Mouse (Mus musculus) frontal cortex, postnatal 25 days (tissue): Measurements from ENCODE around the gene Hes2.

Experiments
- DNase-seq, 2 experiments: peaks; one replicate each; pipeline ENCODE4 v3.0.0; 2022; ENCODE audit warnings: low spot score in 2 of 2

Gene Hes2

DNA sequence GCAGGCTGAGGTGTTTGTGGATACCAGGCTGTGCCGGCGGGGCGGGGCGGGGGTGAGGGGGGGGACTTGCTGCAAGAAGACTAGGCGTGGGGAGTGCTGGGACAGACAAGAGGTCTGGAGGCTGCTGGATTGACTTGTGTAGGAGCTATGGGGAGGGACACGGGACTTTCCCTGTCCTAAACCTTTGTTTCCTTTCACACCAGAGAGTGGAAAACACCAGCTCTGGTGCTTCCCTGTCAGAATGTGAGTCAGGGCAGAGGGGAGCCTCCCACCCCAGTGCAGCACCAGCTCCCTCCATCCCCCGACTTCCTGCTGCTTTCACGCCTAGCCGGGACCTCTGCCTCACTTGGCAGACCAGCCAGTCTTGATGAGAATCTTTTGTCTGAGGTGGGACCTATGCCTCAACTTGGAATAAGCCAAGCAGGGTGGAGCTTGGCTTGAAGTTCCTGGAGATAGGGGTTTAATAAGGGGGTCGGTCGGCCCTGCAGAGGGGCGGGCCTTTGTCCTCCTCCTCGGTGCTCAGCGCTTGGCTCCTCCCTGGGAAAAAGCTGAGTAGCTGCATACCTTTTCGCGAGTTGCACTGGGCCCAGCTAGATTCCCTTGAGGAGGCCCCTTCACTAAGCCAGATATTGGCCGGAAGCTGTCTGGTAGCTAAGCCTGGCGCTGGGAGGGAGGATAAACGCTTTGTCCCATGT lies 27.0 kb downstream of the Hes2 start:
- no peak for DNase-seq

DNA sequence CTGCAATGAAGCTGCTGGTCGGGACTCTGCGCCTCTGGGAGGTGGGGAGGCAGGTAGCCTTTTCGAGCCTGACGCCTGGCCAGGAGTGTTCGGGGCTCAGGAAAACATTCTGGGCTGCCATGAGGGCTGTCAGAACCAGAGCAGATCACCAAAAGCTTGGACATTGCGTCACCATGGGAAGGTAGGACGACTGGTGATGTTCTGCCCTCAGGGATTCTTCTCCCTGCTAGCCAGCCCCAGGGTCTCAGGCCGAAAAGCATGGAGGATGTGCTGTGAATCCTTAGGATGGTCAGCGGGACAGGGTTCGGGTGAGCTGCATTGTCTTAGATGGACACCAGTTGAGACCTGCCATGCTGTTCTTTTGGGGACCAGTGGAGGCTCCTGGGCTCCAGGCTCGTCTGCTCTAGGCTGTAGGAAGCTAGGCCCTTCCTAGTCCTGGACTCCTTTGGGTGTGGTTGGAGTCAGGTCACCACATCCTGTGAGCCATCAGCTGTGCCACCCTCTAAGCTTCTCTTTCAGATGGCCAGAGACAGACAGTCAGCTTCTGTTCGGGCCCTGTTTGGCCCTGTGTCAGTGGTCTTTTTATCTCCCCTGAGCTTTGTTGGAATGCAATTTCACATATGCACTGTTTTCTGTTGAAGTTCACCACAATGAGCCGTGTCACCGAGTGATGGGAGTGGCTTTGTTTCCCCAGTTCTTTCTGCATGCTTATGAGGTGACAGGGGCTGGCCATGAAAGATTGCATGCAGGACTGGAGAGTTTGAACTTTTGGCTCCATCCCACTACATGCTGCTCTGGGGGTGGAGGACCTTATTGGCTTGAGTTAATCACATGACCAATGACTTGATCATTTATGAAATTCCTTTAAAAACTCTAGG lies 27.8 kb downstream of the Hes2 start:
- DNase-seq, result no peak

DNA sequence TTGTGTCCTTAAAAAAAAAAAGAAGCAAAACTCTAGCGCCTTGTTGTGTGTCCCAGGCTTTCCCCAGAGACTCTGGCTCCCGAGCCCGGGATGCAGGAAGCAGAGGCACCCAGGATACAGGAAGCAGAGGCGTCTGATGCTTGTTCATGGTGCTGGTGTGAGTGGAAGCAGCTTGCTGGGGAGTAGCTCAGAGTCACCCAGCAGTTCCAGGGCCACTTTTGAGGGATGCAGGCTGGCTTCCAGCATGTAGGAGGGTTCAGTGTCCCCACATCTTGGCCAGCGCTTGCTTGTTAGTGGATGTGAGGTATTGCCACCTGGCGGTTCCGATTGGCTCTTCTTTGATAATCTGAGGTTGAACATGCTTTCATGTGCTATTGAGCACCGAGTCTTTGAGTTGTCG lies 28.5 kb downstream of the Hes2 start:
- DNase-seq, result no peak

DNA sequence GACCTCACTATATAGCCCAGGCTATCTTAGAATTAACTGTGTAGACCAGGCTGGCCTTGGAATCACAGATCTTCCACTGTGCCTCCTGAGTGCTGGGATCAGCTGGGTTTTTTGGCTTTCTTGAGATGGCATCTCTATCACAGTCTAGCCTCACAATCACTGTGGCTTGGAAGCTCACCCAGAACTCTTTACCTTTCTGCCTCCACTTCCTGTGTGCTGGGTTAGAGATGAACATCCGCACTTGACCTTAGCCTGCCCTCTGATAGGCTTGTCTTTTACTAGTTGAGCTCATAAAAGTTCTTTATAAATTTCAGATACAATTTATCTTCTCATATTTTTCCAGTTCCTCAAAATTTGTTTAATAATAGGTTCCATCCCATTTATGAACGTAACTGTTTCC lies 30.0 kb downstream of the Hes2 start:
- DNase-seq, result no peak

DNA sequence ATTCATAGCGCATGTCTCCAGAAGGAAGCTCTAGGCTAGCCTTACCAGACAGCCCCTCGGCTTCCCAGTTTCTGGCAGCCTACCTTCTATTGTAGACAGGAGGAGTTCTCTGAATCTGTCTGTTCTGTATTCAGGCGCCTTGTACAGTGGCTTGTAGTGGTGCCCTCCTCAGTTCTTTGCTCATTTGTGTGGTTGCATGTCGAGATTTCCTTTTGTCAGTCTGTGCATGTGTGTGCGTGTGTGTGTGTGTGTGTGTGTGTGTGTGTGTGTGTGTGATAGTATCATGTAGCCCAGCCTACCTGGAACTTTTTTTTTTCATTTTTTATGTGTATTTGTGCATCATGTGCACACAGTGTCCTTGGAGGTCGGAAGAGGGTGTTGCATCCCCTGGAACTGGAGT lies 30.4 kb downstream of the Hes2 start:
- DNase-seq, result no peak

DNA sequence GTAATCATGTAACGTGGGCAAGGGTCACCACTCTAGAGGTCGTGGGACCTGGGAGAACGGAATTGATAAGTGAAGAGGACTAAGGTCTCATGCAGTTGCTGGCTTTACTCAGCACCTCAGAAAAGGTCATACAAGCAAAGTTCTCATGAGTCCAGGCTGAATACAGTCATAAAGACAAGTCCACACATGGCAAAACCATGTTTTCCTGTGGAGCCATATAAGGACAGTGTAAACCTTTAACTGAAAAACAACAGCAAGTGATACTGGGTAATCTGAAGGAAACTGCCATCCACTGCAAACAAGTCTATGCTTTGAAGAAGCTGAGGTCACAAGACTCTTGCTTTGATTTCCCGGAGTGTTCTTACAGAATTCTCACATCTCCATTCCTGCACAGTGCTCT lies 31.0 kb downstream of the Hes2 start:
- DNase-seq, result no peak

DNA sequence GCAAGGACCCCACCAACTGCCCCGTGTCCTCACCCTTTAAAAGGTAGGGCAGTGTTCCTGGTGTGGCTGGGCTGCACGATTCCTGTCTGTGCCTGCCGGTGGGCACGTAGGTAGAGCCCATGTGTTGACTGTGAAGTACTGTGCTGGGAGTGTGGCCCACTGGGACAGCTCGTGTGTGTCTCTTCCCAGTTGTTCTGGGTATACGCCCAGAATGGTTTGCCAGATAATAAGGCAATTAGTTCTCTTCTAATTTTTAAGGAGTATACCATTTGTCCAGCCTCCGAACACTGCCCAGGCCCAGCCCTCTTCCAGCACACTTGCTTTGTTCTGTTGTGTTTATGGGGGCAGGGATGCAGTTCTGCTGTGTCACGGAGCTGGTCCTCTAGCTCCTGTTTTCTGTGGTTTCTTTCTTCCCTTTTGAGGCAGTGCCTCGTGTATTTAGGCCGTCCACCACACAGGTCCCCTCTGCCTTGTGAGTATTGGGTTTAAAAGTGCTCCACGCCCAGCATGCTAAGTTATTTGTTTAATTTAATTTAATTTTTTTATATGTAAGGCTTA lies 31.5 kb downstream of the Hes2 start:
- no peak for DNase-seq

DNA sequence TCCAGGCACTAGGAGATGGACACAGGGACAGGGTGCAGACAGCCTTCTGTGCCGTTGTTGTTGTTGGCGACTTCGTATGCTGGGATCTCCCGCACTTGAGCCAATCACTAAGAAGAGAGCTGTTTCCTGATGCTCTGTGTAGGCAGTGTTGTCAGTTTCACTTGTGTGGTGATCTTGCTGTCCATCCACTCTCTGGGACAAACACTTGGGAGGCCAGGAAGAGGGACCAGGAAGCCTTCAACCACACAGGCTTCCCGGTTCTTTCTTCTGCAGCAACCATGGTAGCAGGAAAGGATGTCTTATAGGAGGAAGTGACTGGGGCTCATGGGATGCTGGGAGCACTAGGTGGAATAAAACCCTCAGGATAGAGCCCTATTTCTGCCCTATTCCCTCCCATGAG lies 32.0 kb downstream of the Hes2 start:
- no peak for DNase-seq

DNA sequence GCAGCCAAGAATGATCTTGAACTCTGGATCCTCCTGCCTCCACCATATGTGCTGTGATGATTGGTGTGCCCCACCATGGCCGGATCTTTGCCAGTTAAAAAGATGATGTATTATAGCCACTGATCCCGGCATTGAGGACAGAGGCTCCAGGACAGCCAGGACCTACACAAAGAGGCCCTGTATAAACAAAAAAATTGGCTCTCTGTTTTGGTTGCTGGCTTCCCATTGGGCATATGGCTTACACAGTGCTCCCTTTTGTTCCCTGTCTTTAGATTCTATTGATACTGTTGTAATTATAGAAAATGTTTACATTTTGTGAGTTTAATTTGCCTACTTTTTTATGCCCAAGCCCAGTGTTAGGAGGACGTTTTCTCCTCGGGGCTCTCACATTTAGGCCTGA lies 33.9 kb downstream of the Hes2 start:
- DNase-seq, result no peak

DNA sequence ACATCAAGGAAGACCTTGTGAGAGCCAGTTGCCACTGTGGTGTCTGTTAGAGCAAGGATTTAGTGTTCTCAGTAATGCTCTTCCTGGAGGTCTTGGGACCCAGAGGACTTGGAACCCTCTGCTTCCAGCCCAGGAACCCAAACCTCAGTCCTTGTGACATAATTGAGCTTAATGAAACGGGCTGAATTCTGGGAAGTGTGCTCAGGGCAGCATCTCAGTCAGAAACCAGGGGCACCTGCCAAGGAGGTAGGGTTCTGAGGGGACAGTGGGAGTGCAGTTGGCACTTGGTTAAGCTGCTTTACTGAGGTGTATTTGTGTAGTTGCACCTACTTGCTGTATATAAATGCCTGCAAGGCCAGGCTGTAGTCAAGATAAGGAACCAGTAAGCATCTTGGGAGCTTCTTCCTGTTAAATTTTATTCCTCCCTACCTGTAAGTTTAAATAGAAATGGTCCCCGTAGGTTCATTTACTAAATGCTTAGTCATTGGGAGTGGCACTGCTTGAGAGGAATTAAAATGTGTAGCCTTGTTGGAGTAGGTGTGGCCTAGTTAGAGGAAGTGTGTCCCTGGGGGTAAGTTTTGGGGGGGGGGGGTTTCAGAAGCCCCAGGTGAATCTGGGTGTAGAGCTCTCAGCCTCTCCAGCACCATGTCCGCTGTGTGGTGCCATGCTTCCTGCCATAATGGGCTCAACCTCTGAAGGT lies 36.0 kb downstream of the Hes2 start:
- DNase-seq, result no peak

DNA sequence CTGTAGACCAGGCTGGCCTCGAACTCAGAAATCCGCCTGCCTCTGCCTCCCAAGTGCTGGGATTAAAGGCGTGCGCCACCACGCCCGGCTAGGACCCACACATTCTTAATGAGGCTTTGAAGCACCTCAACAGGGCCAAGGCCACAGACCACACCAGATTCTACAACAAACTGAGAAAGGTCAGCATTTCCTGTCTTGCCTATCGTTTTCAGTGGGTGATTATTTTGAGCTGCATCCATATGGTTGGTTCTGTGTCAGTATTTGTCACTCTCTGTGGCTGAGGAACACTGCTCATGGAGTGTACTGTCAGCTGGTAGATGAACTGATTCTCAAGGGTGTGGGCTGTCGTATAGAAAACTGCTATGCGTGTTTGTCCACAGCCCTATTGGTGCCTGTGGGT lies 37.6 kb downstream of the Hes2 start:
- no peak for DNase-seq

DNA sequence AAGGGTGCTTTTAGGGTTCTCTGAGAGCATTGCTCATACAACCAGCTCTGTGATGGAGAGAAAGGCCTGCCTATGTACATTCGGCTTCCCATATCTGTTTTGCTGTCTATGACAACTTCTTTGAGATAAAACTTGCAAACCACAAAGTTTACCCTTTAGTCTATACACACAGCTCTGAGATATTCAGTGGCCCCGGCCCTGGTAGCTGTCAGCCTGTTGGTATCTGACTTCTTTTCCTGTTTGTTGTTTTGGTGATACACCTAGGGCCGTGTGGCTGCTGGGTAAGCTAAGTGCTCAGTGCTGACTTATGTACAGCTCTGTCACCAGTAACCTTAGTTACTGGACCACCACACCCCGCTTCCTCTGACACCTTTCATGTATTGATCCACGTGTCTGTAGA lies 38.9 kb downstream of the Hes2 start:
- DNase-seq, result no peak

DNA sequence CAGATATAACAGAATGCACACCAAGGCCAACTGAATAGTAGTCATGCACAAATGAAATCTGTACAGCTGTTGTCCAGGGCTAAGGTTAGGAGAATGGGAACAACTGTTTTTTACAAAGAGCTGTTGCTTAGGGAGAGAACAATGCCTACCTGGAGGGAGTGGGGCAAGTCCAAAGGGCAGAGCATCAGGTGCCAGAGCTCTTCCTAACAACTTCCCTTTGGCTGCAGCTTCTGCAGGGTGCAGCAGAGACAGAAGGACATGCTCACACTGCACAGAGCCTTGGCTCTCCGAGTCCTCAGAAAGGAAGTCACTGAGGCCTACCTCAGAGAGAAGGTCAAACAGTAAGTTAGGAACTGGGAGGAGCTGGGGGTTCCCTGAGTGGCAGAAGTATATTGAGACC lies 41.0 kb downstream of the Hes2 start:
- no peak for DNase-seq

DNA sequence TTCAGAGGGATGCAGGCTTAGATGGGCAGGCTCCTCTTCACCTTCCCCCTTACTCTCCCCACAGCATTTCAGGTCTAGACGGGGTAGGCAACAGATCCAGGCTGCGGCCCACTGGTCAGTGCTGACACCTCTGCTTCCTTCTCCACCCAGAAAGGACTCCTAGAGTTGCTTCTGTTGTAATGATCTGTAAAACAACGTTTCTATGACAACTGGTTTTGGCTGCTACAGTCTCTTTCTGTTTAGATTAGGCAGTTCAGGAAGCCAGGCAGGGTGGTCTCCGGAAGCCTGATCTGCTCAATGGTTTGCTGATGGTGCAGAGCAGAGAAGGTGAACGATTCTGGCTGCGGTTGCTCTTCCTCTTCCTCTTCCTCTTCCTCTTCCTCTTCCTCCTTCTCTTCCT lies 42.8 kb downstream of the Hes2 start:
- DNase-seq, result no peak

DNA sequence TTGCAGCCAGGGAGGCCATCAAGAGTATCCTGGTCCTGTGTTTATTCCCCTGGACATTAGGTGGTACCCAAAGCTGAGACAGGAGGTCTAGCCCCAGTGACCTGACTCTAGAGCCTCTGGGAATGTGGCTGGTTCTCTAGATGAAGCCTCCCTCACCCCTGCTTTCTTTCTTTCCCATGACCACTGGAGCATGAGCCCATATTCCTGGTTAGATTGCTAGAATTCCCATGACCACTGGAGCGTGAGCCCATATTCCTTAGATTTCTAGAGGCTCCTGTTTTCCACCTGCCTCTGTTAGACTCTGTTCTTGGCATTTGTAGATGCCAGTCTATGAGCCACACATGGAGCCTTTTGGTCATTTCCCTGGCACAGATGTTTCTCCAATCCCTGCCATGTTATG lies 43.8 kb downstream of the Hes2 start:
- no peak for DNase-seq

DNA sequence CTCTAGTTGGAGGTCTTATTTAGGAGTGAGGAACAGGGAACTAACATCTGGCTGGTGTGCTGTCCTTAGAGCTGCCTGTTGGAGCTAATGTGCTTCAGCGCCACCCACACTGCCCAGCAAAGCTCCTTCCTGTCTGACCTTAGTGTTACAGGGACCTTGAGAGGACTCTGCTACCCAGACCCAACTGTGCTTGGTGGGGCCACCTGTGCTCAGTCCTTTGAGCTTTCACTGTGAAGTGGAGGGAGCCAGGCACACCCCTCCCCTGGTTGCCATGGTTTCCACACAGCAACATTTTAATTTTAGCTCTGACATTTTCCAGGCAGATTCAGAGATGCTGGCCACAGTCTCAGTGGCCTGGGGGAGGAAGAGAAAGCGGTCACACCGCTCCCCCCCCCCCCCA lies 44.2 kb downstream of the Hes2 start:
- DNase-seq, result no peak

DNA sequence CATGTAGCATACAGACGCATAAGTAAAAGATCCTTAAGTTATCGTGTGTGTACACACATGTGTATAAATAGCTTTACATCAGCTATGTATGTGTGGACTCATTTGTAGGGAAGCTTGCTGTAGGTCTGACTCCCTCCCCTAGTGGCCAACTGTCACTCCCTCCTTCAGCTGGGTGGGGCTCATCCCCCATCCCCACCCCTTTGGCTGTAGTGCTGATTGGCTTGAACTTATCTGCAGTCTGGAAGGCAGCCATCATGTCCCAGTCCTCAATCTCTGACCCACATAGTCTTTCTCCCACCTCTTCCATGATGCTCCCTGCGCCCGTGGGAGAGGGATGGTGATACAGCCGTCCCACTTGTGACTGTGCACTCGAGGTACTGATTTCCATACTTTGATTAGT lies 46.0 kb downstream of the Hes2 start:
- DNase-seq, result no peak

DNA sequence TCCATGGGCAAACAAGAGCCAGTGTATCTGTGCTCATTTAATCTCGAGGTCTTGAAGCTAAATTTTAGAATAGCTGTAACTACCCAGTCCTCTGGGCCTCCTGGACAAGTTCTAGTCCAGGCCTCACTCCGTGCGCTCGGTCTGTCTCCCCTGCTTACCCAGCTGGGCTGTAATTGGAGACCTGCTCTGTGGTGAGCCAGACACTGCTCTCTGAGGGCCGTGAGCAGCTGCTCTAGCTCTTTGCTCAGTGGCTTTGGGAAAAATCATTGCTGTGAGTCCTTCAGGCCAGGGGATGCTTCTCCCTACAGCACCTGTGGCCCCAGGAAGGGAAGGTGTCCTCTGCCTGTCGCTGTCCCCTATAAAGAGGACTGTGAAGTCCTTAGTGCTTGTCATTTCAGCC lies 47.5 kb downstream of the Hes2 start:
- DNase-seq, result no peak

DNA sequence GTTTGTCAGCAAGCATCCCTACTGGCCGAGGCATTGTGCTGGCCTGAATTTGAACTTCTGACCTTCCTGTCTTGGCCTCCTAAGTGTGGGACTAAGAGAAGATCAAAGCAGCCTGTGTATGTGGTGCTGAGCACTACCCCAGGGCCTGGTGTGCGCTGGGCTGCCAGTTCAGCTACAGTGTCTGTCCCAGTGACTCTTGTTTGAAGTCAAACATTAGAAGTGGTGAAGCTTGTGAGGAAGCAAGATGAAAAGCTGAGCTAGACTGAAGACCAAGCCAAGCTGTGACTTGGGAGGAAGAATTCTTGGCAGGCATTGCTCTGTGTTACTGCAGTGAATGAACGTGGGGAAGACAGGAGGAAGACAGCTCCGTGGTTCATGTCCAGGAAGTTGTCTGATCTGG lies 51.0 kb downstream of the Hes2 start:
- DNase-seq, result no peak
